Mouse (Mus musculus) lung, postnatal 0 days (tissue): ENCODE measurements at regions not wholly inside any gene's neighbourhood (a gene's known extent, or its start where the extent isn't known, plus 50 kb on each side); places are given as distances from the start of the nearest gene placed in this dataset.
A peak's percentile ranks its signal among the peaks of the same experiment; 100 is the strongest.

ENCODE experiments used
- ATAC-seq: fragments of 200-750 bp; cut with Nextera tagmentation; 2 replicates; pipeline ENCODE4 v1.8.0; 2017; ENCODE audit warnings: moderate library complexity
- DNase-seq: peaks from one replicate; pipeline ENCODE4 v3.0.0-alpha.2; 2016; ENCODE audit warnings: low spot score
- H3K27ac ChIP-seq: fragments of 300-500 bp; sonication (generic); 2 replicates; pipeline ENCODE4 v1.5.1; 2014; ENCODE audit warnings: antibody characterized with exemption, mild to moderate bottlenecking, low read length, mixed read lengths
- H3K27me3 ChIP-seq: fragments of 300-500 bp; sonication (generic); replicated peaks from 2 replicates; pipeline ENCODE4 v1.6.1; 2014; ENCODE audit warnings: low read length, mixed read lengths; ENCODE audit not compliant: insufficient read depth
- H3K36me3 ChIP-seq: fragments of 300-500 bp; sonication (generic); 2 replicates; pipeline ENCODE4 v1.6.1; 2014; ENCODE audit warnings: low read length, mixed read lengths; ENCODE audit not compliant: insufficient read depth
- H3K4me1 ChIP-seq: fragments of 300-500 bp; sonication (generic); 2 replicates; pipeline ENCODE4 v1.6.1; 2014; ENCODE audit warnings: antibody characterized with exemption, low read depth, low read length, mixed read lengths; ENCODE audit not compliant: insufficient read depth
- H3K4me2 ChIP-seq: fragments of 300-500 bp; sonication (generic); replicated peaks from 2 replicates; pipeline ENCODE4 v1.6.1; 2014; ENCODE audit warnings: low read depth, mild to moderate bottlenecking, low read length, moderate library complexity, mixed read lengths
- H3K4me3 ChIP-seq: fragments of 300-500 bp; sonication (generic); 2 replicates; pipeline ENCODE4 v1.5.1; 2014; ENCODE audit warnings: low read depth, low read length
- H3K9ac ChIP-seq: fragments of 300-500 bp; sonication (generic); replicated peaks from 2 replicates; pipeline ENCODE4 v1.6.1; 2014; ENCODE audit warnings: low read depth, mild to moderate bottlenecking
- H3K9me3 ChIP-seq: fragments of 300-500 bp; sonication (generic); 2 replicates; pipeline ENCODE4 v1.6.1; 2016; ENCODE audit warnings: low read length, mixed read lengths
- CTCF ChIP-seq: IDR thresholded peaks from 2 replicates; pipeline ENCODE4 v1.5.1; 2016; ENCODE audit warnings: antibody characterized with exemption, mild to moderate bottlenecking
- EP300 ChIP-seq: IDR thresholded peaks from 2 replicates; pipeline ENCODE4 v1.6.1; 2016; ENCODE audit warnings: antibody characterized with exemption, mild to moderate bottlenecking, control low read depth
- WGBS: fragments of 180-500 bp; shearing (Covaris S2); extraction: QIAGEN DNeasy Blood & Tissue Kit; methylation state at CpG from one replicate; pipeline ENCODE4 v1.1.7; 2014; 5-methylcytosine and 5-hydroxymethylcytosine counted together

DNA sequence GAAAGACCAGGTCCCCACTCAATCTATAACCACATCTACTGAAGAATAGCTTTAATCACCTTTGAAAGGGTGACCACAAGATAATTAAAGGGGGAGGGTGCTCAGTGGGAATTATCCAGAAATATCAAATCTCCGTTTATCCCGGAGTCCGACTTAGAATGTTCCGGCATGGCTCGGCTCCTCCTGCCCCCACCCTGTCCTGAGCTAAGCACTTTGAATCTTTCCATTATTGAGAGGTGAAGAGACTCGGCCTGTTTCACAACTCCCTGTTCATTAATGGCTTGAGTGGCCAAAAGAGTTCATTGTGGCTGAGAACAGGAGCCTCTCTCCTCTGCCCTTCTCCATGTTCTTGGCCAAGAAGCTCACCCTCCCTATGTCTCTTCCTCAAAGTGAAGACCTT, 181.0 kb downstream of the 3110018I06Rik start:
- peak; percentile 38; the same call in 1 of the 2 replicates for ATAC-seq
- no peak for DNase-seq
- 73% methylated on average over 6 of the region's 6 CpGs for WGBS
- H3K27ac ChIP-seq = no peak overlapping the region
- H3K9ac ChIP-seq = no peak overlapping the region
- H3K4me2 ChIP-seq = no peak overlapping the region; the same call in 1 of the 2 replicates
- H3K4me1 ChIP-seq = peaks cover 3% of the 10 kb centered on the region; the same call in 1 of the 2 replicates
- no peak overlapping the region for H3K4me3 ChIP-seq
- H3K27me3 ChIP-seq = no peaks in the 10 kb centered on the region
- no peaks in the 10 kb centered on the region for H3K9me3 ChIP-seq
- TF ChIP-seq EP300 (no peak), CTCF (no peak)
- no peaks in the 10 kb centered on the region for H3K36me3 ChIP-seq

DNA sequence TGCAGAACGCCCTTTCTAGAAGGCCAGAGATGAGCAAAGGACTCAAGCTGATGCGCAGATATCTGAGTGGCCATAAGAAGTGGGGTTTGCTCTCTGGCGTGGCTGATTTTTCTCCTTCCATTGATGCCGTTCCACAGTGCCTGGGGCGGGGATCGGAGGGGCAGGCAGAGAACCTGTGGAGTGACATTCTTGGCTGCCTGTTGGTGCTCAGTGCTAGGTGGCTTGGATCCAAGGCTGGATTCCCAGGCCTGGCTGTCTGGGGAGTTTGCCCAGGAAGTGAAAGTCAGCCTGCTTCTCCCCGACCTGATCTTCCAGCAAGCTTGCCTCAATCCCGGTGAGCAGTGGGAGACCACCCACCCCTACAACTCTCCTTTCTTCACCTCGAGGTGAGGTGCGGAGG, 181.5 kb downstream of the 3110018I06Rik start:
- Histone ChIP-seq H3K9ac (no peak overlapping the region), H3K4me1 (peaks cover 3% of the 10 kb centered on the region; the same call in 1 of the 2 replicates), H3K4me3 (no peak overlapping the region), H3K4me2 (no peak overlapping the region; the same call in 1 of the 2 replicates), H3K27ac (peak overlapping the region; percentile 5; the same call in 1 of the 2 replicates), H3K9me3 (no peaks in the 10 kb centered on the region), H3K27me3 (no peaks in the 10 kb centered on the region), H3K36me3 (no peaks in the 10 kb centered on the region)
- ATAC-seq (peak; percentile 76), DNase-seq (peak; percentile 58)
- 48% methylated on average over 9 of the region's 10 CpGs for WGBS
- TF ChIP-seq CTCF = no peak
- TF ChIP-seq EP300 = no peak

DNA sequence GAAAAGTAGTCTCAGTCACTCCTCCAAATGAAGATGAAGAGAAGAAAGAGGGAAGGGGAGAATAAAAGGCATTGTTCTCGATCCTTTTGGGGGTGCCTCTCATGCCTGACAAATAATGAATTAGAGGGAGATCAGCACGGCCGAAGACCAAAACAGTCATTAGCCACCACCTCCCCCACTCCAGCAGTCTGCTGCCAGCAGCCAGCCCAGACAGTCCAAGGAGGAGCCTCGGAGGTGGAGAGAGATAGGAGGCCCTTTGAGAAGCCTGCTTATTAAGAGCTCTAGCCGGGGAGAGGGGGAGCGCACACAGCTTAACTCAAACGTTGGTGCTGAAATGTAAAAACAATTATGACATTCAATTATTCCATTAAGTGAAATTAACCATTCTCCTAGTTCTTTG, 188.6 kb downstream of the 3110018I06Rik start:
- H3K9me3 ChIP-seq = no peaks in the 10 kb centered on the region
- no peak overlapping the region for H3K4me3 ChIP-seq
- H3K4me2 ChIP-seq = no peak overlapping the region
- no peak overlapping the region for H3K27ac ChIP-seq
- H3K9ac ChIP-seq = no peak overlapping the region
- H3K36me3 ChIP-seq = no peaks in the 10 kb centered on the region
- TF ChIP-seq CTCF = no peak
- no peak for DNase-seq
- WGBS = 34% methylated on average over 7 of the region's 7 CpGs
- H3K4me1 ChIP-seq = no peaks in the 10 kb centered on the region
- H3K27me3 ChIP-seq = no peaks in the 10 kb centered on the region
- ATAC-seq = no peak

DNA sequence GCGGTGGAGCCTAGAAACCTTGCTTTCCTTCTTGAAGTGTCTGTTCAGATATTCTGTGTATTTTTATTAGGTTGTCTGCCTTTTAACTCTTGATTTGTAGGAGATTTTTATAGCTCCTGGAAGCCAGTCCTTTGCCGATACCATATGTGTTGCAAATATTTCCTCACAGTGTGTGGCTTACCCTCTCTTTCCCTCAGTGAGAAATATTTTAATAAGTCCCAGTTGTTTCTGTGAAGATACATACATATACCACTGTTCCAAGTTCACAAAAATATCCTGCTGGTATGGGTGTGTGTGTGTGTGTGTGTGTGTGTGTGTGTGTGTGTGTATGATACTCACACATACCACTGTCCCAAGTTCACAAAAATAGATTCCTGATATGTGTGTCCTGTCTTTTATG, 199.0 kb downstream of the 3110018I06Rik start:
- no peaks in the 10 kb centered on the region for H3K27me3 ChIP-seq
- H3K9ac ChIP-seq = no peak overlapping the region
- ATAC-seq (no peak), DNase-seq (no peak)
- H3K4me1 ChIP-seq = no peaks in the 10 kb centered on the region
- no peak for TF ChIP-seq CTCF
- no peaks in the 10 kb centered on the region for H3K9me3 ChIP-seq
- no peak overlapping the region for H3K4me2 ChIP-seq
- 62% methylated on average over 2 of the region's 2 CpGs for WGBS
- H3K4me3 ChIP-seq = no peak overlapping the region
- no peak overlapping the region for H3K27ac ChIP-seq
- no peaks in the 10 kb centered on the region for H3K36me3 ChIP-seq

DNA sequence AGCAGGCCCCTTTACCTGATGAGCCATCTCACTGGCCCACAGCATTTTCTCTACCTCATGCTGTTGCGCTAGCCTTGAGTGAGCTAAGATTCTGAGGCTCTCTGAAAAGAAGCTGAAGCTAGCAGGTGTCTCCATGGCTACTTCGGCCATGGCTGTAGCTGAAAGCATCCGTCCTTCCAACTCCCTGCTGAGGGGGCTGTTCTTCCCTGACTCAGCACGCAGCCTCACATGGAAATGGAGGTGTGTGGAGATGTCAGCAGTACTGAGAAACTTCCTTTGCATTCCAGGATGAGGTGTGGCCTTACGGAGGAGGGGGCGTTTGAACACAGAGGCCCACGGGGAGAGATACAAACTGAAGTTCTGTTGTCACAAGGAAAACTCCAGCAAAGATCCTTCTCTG, 201.0 kb downstream of the 3110018I06Rik start:
- 55% methylated on average over 7 of the region's 7 CpGs for WGBS
- no peak for DNase-seq
- H3K4me2 ChIP-seq = no peak overlapping the region
- H3K9ac ChIP-seq = no peak overlapping the region
- no peaks in the 10 kb centered on the region for H3K36me3 ChIP-seq
- TF ChIP-seq EP300 (no peak), CTCF (no peak)
- H3K4me3 ChIP-seq = no peak overlapping the region
- no peaks in the 10 kb centered on the region for H3K9me3 ChIP-seq
- H3K4me1 ChIP-seq = no peaks in the 10 kb centered on the region
- no peak for ATAC-seq
- H3K27ac ChIP-seq = no peak overlapping the region
- H3K27me3 ChIP-seq = no peaks in the 10 kb centered on the region

DNA sequence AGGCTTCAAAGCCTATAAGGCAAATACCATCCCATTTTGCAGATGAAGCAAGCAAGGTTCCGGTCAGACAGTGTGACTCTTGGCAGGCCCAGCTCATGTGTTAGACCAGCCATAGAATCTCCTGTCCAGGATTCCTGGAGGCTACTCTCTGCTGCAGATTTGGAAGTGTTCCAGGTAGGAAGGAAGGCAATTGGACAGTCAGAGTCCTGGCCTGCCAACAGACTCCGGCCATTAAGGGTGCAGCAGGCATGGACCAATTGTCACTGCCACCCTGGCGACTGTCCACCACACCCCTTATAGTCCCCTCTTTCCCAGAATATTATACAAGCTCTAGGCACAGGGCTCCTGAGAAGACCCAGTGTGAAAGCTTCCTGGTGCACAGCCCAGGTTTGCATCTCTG, 201.6 kb downstream of the 3110018I06Rik start:
- DNase-seq (no peak), ATAC-seq (no peak)
- WGBS = 72% methylated on average over 3 of the region's 3 CpGs
- no peak overlapping the region for H3K9ac ChIP-seq
- H3K27me3 ChIP-seq = no peaks in the 10 kb centered on the region
- no peaks in the 10 kb centered on the region for H3K4me1 ChIP-seq
- H3K4me3 ChIP-seq = no peak overlapping the region
- no peaks in the 10 kb centered on the region for H3K36me3 ChIP-seq
- H3K27ac ChIP-seq = no peak overlapping the region
- H3K9me3 ChIP-seq = no peaks in the 10 kb centered on the region
- H3K4me2 ChIP-seq = no peak overlapping the region
- TF ChIP-seq EP300 (no peak), CTCF (no peak)

DNA sequence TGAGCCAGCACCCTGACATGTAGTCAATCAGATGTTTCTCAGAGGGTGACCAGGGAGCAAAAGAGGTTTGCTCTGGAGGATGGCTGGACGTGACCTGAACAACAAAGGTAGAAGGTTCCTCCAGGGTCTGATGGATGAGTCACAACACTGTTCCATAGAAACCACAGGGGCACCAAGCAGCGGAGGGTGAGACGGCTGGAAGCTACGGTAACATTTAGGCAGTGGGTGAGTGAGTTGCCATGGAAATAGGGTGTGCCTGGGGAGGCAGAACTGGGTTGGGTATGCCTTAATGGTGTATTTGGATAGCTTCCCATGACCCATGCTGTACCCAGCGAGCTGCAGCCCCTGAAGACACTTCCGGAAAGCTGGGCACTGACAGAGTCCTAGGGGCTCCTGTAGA, 205.3 kb downstream of the 3110018I06Rik start:
- no peaks in the 10 kb centered on the region for H3K36me3 ChIP-seq
- DNase-seq = no peak
- WGBS = 53% methylated on average over 6 of the region's 6 CpGs
- H3K9me3 ChIP-seq = no peaks in the 10 kb centered on the region
- no peak overlapping the region for H3K4me3 ChIP-seq
- H3K4me2 ChIP-seq = no peak overlapping the region
- ATAC-seq = no peak
- no peak overlapping the region for H3K9ac ChIP-seq
- H3K27me3 ChIP-seq = no peaks in the 10 kb centered on the region
- H3K4me1 ChIP-seq = no peaks in the 10 kb centered on the region
- no peak overlapping the region for H3K27ac ChIP-seq
- no peak for TF ChIP-seq EP300
- TF ChIP-seq CTCF = no peak
